Mouse (Mus musculus) ES-E14 (cell line): ENCODE results near the gene Clp1. TPM values are rescaled to one million over a fixed set of nuclear protein-coding genes. Genes with fewer than 3 reads are reported as not detected.
A peak's percentile ranks its signal among the peaks of the same experiment; 100 is the strongest.

Source experiments
- DNase-seq: peaks from one replicate; pipeline ENCODE4 v3.0.0-alpha.2; 2013; ENCODE audit warnings: low read depth, low spot score
- H3K27ac ChIP-seq: 2 replicates; pipeline ENCODE4 v1.5.1; 2012; ENCODE audit warnings: low read depth, mild to moderate bottlenecking, low read length, moderate library complexity, mixed read lengths; ENCODE audit not compliant: poor library complexity, insufficient read depth, severe bottlenecking
- H3K36me3 ChIP-seq: 2 replicates; pipeline ENCODE4 v1.6.1; 2012; ENCODE audit warnings: mild to moderate bottlenecking, low read length, moderate library complexity, mixed read lengths; ENCODE audit not compliant: control insufficient read depth, poor library complexity, insufficient read depth, severe bottlenecking
- H3K4me1 ChIP-seq, 2 experiments: fragments of 150-350 bp in 1 of 2; sonication (generic) in 1 of 2; 2 replicates each; pipeline ENCODE4 v1.6.1; 2012; ENCODE audit warnings: low read length in 2 of 2, mild to moderate bottlenecking in 1 of 2, mixed read lengths in 1 of 2; ENCODE audit not compliant: control insufficient read depth in 2 of 2, insufficient read depth in 2 of 2, poor library complexity in 1 of 2
- H3K4me3 ChIP-seq, 2 experiments: fragments of 150-350 bp in 1 of 2; sonication (generic) in 1 of 2; 2 replicates each; pipeline ENCODE4 v1.5.1; 2012; ENCODE audit warnings: low read length in 2 of 2, low read depth in 1 of 2, mild to moderate bottlenecking in 1 of 2, mixed read lengths in 1 of 2; ENCODE audit not compliant: insufficient read depth in 1 of 2, poor library complexity in 1 of 2, severe bottlenecking in 1 of 2
- H3K9ac ChIP-seq: 2 replicates; pipeline ENCODE4 v1.6.1; 2012; ENCODE audit warnings: low read depth, mild to moderate bottlenecking, low read length, mixed read lengths; ENCODE audit not compliant: poor library complexity, insufficient read depth, severe bottlenecking
- H3K9me3 ChIP-seq: fragments of 150-350 bp; sonication (generic); 2 replicates; pipeline ENCODE4 v1.6.1; 2012; ENCODE audit warnings: low read depth, mild to moderate bottlenecking, low read length; ENCODE audit not compliant: control insufficient read depth, insufficient read depth
- CHD2 ChIP-seq: IDR thresholded peaks from 2 replicates; pipeline ENCODE4 v1.6.1; 2014; ENCODE audit warnings: mild to moderate bottlenecking, low read depth, low read length, inconsistent platforms
- HCFC1 ChIP-seq: IDR thresholded peaks from 2 replicates; pipeline ENCODE4 v1.6.1; 2012; ENCODE audit warnings: low read length, inconsistent platforms, borderline replicate concordance; ENCODE audit not compliant: insufficient read depth
- MAFK ChIP-seq: IDR thresholded peaks from 2 replicates; pipeline ENCODE4 v1.6.1; 2014; ENCODE audit warnings: mild to moderate bottlenecking, low read depth, low read length, inconsistent platforms; ENCODE audit not compliant: insufficient read depth
- ZC3H11A ChIP-seq: IDR thresholded peaks from 2 replicates; pipeline ENCODE4 v1.6.1; 2012; ENCODE audit warnings: low read depth, mild to moderate bottlenecking, inconsistent platforms, low read length, borderline replicate concordance
- ZNF384 ChIP-seq: IDR thresholded peaks from 2 replicates; pipeline ENCODE4 v1.6.1; 2012; ENCODE audit warnings: low read depth, low read length, inconsistent platforms
- in situ Hi-C, 2 experiments: fragments of 600-800 bp; cut with MboI; formaldehyde crosslinking; loops; one replicate each; pipeline ENCODE4 v1.15.1; 2025; ENCODE audit warnings: low sequenced_read_pairs in 2 of 2, inconsistent platforms in 1 of 2; ENCODE audit not compliant: unreplicated experiment in 2 of 2
- total RNA-seq: library from RNA; depleted of rRNA; stranded (reverse); fragments of 300-350 nt; gene quantifications from 2 replicates; pipeline ENCODE4 v1.2.3, GENCODE M21; 2012

Gene Clp1
- total RNA-seq, 1 experiment: 36.4 TPM

DNA sequence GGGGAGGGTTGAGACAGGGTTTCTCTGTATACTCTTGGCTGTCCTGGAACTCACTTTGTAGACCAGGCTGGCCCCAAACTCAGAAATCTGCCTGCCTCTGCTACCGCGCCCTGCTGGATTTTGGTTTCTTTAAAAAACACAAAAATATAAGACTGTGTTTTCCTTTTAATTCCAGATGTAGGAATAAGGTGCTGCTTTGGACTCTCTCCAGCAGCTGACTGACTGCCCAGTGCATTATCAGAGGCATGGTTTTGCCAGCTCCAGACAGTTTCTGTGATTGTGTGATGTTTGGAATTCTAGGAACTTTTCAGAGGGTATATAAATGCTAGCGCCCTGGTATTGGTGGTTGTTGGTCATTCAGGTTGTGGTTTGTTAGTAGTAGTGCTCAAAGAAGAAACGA, 9.8 kb downstream of the Clp1 start:
- no peak for DNase-seq
- Histone ChIP-seq H3K4me3 (no peak overlapping the region), H3K27ac (no peak overlapping the region), H3K4me1 (peaks cover 3 to 5% of the 10 kb centered on the region in 2 experiments; a peak in 3 of 4 replicates), H3K36me3 (no peaks in the 10 kb centered on the region), H3K9me3 (no peaks in the 10 kb centered on the region), H3K9ac (no peak overlapping the region)
- TF ChIP-seq ZNF384 (no peak), CHD2 (no peak), HCFC1 (no peak), ZC3H11A (no peak), MAFK (no peak)
- in situ Hi-C loops: no loop called here

DNA sequence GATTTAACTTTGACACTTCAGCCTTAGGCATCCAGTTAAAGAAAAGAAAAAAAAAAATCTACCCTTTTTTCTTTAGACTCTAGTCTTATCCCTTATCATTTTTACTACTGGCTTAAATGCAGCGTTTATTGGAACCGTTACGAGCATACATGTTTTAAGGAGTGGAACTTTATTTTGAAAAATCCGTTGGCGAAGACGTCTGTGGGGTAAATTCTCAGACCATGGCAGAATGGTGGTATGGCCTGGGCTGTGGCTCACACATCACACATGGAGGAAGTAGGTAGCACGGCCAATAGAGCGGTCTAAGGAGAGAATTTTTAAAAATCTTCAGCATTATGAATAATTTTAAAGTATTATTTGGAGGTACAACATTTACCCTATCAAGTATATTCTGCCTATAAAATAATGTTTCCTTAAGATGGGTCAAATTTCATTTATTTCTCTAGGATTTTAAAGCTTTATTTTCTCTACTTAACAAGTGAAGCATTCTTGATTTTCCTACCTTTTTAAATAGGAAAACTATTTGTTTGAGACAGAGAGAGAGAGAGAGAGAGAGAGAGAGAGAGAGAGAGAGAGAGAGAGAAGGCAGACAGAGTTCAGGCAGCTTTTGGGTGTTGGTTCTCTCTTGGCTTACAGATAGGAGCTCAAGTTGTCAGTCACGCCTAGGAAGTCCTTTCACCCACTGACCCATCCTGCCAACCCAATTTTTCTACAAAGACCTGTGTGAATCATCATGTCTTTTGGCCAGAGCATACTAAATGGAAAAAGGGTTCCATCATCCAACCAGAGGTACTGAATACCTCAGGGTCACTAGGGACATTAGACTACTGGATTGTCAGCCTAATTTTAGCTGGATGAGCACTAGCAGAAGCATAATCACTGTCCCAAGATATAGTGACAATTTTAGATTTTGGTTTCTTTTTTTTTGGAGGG, 10.5 kb downstream of the Clp1 start:
- H3K9me3 ChIP-seq: no peaks in the 10 kb centered on the region
- H3K9ac ChIP-seq: peak overlapping the region; percentile 81; the same call in 1 of the 2 replicates
- TF ChIP-seq MAFK (no peak), ZNF384 (no peak), HCFC1 (no peak), ZC3H11A (no peak), CHD2 (no peak)
- peak overlapping the region; percentile 74 to 90 for H3K4me3 ChIP-seq
- no peaks in the 10 kb centered on the region for H3K36me3 ChIP-seq
- DNase-seq: no peak
- H3K4me1 ChIP-seq: peaks cover 3 to 5% of the 10 kb centered on the region in 2 experiments; a peak in 3 of 4 replicates
- no peak overlapping the region for H3K27ac ChIP-seq
- in situ Hi-C loops: no loop called here

DNA sequence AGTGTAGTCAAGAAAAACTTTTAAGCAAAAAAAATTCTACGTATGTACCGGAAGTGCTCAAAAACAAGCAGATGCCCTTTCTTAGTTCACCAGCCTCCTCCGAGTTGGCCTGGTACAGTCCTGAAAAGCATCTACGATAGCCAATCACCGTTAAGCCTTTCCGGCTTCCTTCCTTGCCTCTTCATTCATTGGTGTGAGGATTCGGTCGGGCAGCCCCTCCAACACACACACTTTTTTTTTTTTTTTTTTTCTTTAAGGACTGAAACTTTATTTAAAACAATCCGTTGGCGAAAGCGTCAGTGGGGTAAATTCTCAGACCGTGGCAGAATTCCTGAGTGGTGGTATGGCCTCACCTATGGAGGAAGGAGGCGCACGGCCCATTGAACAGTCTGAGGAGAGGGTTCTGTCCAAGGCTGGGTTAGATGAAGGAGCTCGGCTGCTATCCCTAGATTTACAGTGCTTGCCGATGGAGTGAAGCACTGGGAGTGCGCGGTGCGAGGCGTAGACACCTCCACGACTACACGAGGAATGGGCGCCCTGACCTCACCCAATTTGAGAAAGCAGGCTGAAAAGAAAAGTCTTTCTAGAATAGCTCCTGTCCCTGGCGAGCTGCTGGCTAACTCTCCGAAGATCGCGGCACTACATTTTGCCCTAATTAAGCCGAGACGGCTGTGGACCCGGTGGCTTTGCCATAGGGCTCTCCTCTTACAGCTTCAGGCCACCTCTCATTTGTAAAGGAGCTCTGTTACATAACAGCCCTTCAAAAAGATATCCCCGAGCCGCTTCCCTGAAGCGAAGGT, 11.4 kb downstream of the Clp1 start:
- peak; percentile 86 for DNase-seq
- H3K9me3 ChIP-seq: no peaks in the 10 kb centered on the region
- in situ Hi-C loops: no loop called here
- peak overlapping the region; percentile 57 for H3K27ac ChIP-seq
- peak overlapping the region; percentile 81 for H3K9ac ChIP-seq
- peak overlapping the region; percentile 74 to 90 for H3K4me3 ChIP-seq
- H3K36me3 ChIP-seq: no peaks in the 10 kb centered on the region
- H3K4me1 ChIP-seq: peaks cover 3 to 5% of the 10 kb centered on the region in 2 experiments; a peak in 3 of 4 replicates
- peak; percentile 100 for TF ChIP-seq ZNF384
- TF ChIP-seq ZC3H11A: no peak
- peak; percentile 78 for TF ChIP-seq CHD2
- peak; percentile 87 for TF ChIP-seq HCFC1
- TF ChIP-seq MAFK: peak; percentile 86

DNA sequence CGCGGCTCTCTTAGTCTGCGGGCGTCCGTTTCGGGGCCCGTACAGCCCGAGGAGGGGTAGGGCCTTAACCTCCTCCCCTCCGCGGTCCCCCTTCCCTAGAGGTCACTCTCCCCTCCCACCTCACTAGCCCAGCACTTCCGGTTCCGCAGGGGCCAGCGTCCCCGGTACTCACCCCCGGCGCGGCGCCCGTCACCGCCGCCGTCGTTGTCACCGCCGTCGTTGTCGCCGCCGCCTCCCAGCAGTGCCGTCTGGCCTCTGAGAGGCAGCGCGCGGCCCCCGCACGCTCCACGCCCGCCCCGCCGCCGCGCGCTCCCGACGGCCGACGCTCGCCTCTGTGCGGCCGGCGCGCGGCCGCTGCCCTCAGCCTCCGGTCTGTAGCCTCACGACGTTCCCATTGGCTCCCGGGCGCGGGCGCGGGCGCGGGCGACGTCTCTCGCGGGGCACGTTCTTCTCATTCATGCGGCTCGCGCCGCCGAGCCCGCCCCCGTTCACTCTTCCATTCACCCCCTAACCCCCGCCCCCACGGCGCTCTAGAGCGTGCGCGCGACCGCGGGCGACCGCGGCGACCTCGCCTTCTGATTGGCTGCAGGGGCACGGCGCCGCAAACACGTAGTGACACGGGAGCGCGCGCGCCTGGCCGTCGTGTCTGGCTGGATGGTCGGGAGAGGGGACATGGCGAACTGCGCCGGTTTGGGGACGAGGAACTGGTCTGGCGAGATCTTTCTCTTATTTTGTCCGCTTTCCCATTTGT, 12.2 kb downstream of the Clp1 start, which contains the start of gene Zdhhc5:
Gene Zdhhc5 (minus strand): TSS at position 370 of the 751 bp plus-strand sequence.
- peaks cover 3 to 5% of the 10 kb centered on the region in 2 experiments; a peak in 3 of 4 replicates for H3K4me1 ChIP-seq
- peak within 1 kb of the TSS; percentile 88 for H3K27ac ChIP-seq
- H3K4me3 ChIP-seq: peak within 1 kb of the TSS; percentile 84 to 90
- DNase-seq: peak; percentile 97
- H3K9ac ChIP-seq: peak within 1 kb of the TSS; percentile 85
- peaks cover 2% of the 10 kb centered on the region for H3K36me3 ChIP-seq
- TF ChIP-seq ZC3H11A (no peak), CHD2 (peak; percentile 35; the same call in 1 of the 2 replicates)
- H3K9me3 ChIP-seq: no peaks in the 10 kb centered on the region
- in situ Hi-C loops: no loop called here
